Mouse (Mus musculus) ES-Bruce4 (cell line): ENCODE data around the gene Cel.

Experiments
- CTCF ChIP-seq: IDR thresholded peaks from one replicate; pipeline ENCODE4 v1.8.1; 2011; ENCODE audit warnings: low read depth, low read length
- POLR2A ChIP-seq: IDR thresholded peaks from one replicate; pipeline ENCODE4 v1.8.1; 2011; ENCODE audit warnings: low read length; ENCODE audit not compliant: insufficient read depth

- TF ChIP-seq POLR2A (no peak), CTCF (no peak)
These were observed 10.9 kb downstream of the Cel start for GRCm38 (mm10) chr2:28552301-28552700.
